13 mouse cellular contexts compared by ENCODE assay signal in genomic region chr1:63369561-63369960, GRCm38 (mm10).
"Had no signal": no experiment of that assay in that cellular context is flagged by ENCODE, and none has a peak within 500 bp of the region (broad histone marks: within the 10 kb centered on the region; RNA-seq: fewer than 3 reads in every experiment).

No protein-coding gene starts in this region.

- H3K27me3 ChIP-seq: kidney, embryonic 15.5 days; limb, embryonic 13.5 days; neural tube, embryonic 12.5 days had no signal

- DNase-seq: kidney, adult 2 months; kidney, postnatal 14 days; left cerebral cortex, postnatal 4 days; lung, adult 18-20 months; midbrain, embryonic 14.5 days; spleen, adult 18-20 months; thymus, adult 2 months; thymus, postnatal 25 days had no signal

- H3K9me3 ChIP-seq: kidney, embryonic 15.5 days; neural tube, embryonic 12.5 days had no signal

- H3K27ac ChIP-seq: kidney, embryonic 15.5 days; limb, embryonic 13.5 days; liver, embryonic 14.5 days; neural tube, embryonic 12.5 days had no signal

- H3K4me1 ChIP-seq: kidney, embryonic 15.5 days had no signal

- H3K4me3 ChIP-seq: kidney, embryonic 15.5 days; limb, embryonic 13.5 days; myocyte; neural tube, embryonic 12.5 days had no signal

- H3K36me3 ChIP-seq: kidney, embryonic 15.5 days; limb, embryonic 13.5 days; neural tube, embryonic 12.5 days had no signal
